Mouse (Mus musculus) thymus, postnatal 0 days (tissue): ENCODE results near the gene Nomo1. TPM values are rescaled to one million over a fixed set of nuclear protein-coding genes. Genes with fewer than 3 reads are reported as not detected.

Source experiments
- polyA plus RNA-seq: library from polyadenylated mRNA; unstranded; fragments of >200 nt; fragmentation: Nextera tagmentation; extraction: Ambion mirVana; gene quantifications from 2 replicates; pipeline ENCODE4 v1.2.1, GENCODE M21; 2015

Gene Nomo1
- polyA plus RNA-seq, 1 experiment from 2014 or later: 29.7 TPM

Other genes with a start within 250 kb of the Nomo1 start
- gene Lmtk3, start 250.0 kb upstream of the Nomo1 start, polyA plus RNA-seq: not detected in 2 replicates
- 4.1 and 5.8 TPM in 2 replicates for gene Sult2b1, start 249.0 kb upstream of the Nomo1 start, polyA plus RNA-seq
- gene Cyth2, start 219.1 kb upstream of the Nomo1 start, polyA plus RNA-seq: 96.3 and 98.0 TPM in 2 replicates
- gene Kcnj14, start 208.9 kb upstream of the Nomo1 start, polyA plus RNA-seq: 0.10 and 0.31 TPM in 2 replicates
- 48.7 and 50.8 TPM in 2 replicates for gene Grwd1, start 202.8 kb upstream of the Nomo1 start, polyA plus RNA-seq
- 35.8 and 38.7 TPM in 2 replicates for gene Kdelr1, start 160.9 kb upstream of the Nomo1 start, polyA plus RNA-seq
- gene Grin2d, start 155.3 kb upstream of the Nomo1 start, polyA plus RNA-seq: 0.13 and 0.23 TPM in 2 replicates
- 1.4 and 1.5 TPM in 2 replicates for gene Syngr4, start 137.0 kb upstream of the Nomo1 start, polyA plus RNA-seq
- gene Tmem143, start 136.8 kb upstream of the Nomo1 start, polyA plus RNA-seq: 4.3 and 4.6 TPM in 2 replicates
- 262 and 266 TPM in 2 replicates for gene Emp3, start 112.3 kb upstream of the Nomo1 start, polyA plus RNA-seq
- 2.3 and 2.6 TPM in 2 replicates for gene Ccdc114, start 109.6 kb upstream of the Nomo1 start, polyA plus RNA-seq
- gene Abcc6, start 3.4 kb upstream of the Nomo1 start, polyA plus RNA-seq: 0.13 TPM in 1 of 2 replicates, not detected in the other
- gene Kcnj11, start 67.1 kb downstream of the Nomo1 start, polyA plus RNA-seq: 0.05 and 0.10 TPM in 2 replicates
- gene Abcc8, start 146.3 kb downstream of the Nomo1 start, polyA plus RNA-seq: 1.0 and 1.1 TPM in 2 replicates
- 0.32 and 0.46 TPM in 2 replicates for gene Ush1c, start 204.8 kb downstream of the Nomo1 start, polyA plus RNA-seq
- 0.12 and 0.15 TPM in 2 replicates for gene Otog, start 207.3 kb downstream of the Nomo1 start, polyA plus RNA-seq